ENCODE assay signal across 11 mouse cellular contexts in the genomic region with DNA sequence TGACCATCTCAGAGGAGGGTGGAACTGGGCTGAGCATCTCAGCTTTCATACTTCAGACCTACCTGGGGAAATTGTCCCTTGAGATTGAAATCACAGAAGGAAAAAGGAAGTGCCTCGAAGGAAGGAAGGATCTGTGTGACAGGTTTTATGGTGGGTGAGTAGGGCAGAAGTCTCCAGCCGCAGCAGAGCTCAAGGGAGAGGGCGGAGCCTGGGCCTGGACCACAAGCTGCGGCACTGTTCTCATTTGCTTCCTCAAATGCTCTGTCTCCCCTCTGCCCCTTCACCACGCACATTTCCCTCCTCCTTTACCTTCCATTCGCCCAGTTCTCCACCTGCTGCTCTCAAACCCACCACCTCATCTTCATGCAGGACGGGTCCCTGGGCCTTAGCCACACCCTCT. TPM values are rescaled to one million over a fixed set of nuclear protein-coding genes. Genes with fewer than 3 reads are reported as not detected.
DNase-seq lines count a peak whose midpoint lies in the region; ATAC-seq and TF ChIP-seq lines count a peak whose summit lies in the region.
"Had no signal": no experiment of that assay in that cellular context is flagged by ENCODE, and none has a peak within 500 bp of the region (broad histone marks: within the 10 kb centered on the region; RNA-seq: fewer than 3 reads in every experiment).

No protein-coding gene starts in this region.

- H3K4me3 ChIP-seq in E14TG2a.4 (replicated peaks; ENCODE audit: low read length), result 0 out of 2 replicates have a peak overlapping the region, but pooled peaks have one; percentile 17
- H3K4me3 ChIP-seq: limb, embryonic 15.5 days had no signal

- no peak for TF ChIP-seq CTCF in E14TG2a.4 (conservative IDR thresholded peaks at IDR 0.05; ENCODE audit: low read length)

- H3K27me3 ChIP-seq in E14TG2a.4 (ENCODE audit: insufficient read depth, low read length), result peaks cover 16% of the 10 kb centered on the region; the same call in 1 of the 2 replicates
- H3K27me3 ChIP-seq: limb, embryonic 15.5 days had no signal

- ATAC-seq in megakaryocyte-erythroid progenitor cell, adult 5-6 weeks (replicated peaks; ENCODE audit: low FRiP score, low TSS enrichment, poor library complexity, severe bottlenecking), result peak; percentile 62

- no peaks in the 10 kb centered on the region for H3K36me3 ChIP-seq in E14TG2a.4 (ENCODE audit: insufficient read depth, low read length)
- H3K36me3 ChIP-seq: limb, embryonic 15.5 days had no signal

- H3K9me3 ChIP-seq in E14TG2a.4 (ENCODE audit: low read length), result no peaks in the 10 kb centered on the region
- H3K9me3 ChIP-seq: limb, embryonic 15.5 days had no signal

- peak; percentile 95 for DNase-seq in heart, adult 11 months
- DNase-seq in heart, adult 8-10 months (ENCODE audit: low spot score), result no peak
- peak; percentile 19 for DNase-seq in kidney, postnatal 14 days
- DNase-seq in adrenal gland, adult 2 months, result no peak
- no peak for DNase-seq in left cerebral cortex, adult 9 months (ENCODE audit: low spot score in 2 of 2)
- DNase-seq in gastrocnemius, adult 18-20 months (ENCODE audit: low spot score), result no peak
- DNase-seq: cerebellum, adult 11-12 months; gastrocnemius, postnatal 25 days had no signal

- H3K4me1 ChIP-seq in E14TG2a.4 (replicated peaks; ENCODE audit: low read depth, low read length), result peaks cover 15% of the 10 kb centered on the region; the same call in 1 of the 2 replicates
- H3K4me1 ChIP-seq: limb, embryonic 15.5 days had no signal

RNA-seq across cellular contexts. Expression of a gene that starts 42.2 kb away (rescaled TPM):
- total RNA-seq in heart, adult 8-10 months (2022), result 10 to 100 TPM; 15.1 to 20.0 (median 15.4) TPM
- 36.0 and 55.9 TPM in 2 replicates for total RNA-seq in megakaryocyte-erythroid progenitor cell, adult 5-6 weeks (2014; fragmentation: Nextera tagmentation)
- 33.4 TPM in 2 replicates for total RNA-seq in megakaryocyte-erythroid progenitor cell, adult 5-6 weeks (2017)
- total RNA-seq in adrenal gland, adult 2 months (2021), result 10 to 100 TPM; 53.8 to 70.1 TPM
- 26.4 and 33.9 TPM in 2 replicates for polyA plus RNA-seq in adrenal gland, adult 2 months (2012; rRNA removed)
- total RNA-seq in gastrocnemius, adult 18-20 months (2021), result 1 to 10 TPM; 6.6 to 8.3 TPM

Comparison
In these comparisons a context has a peak if more than half of its experiments do, and no peak if none do; other contexts are left out.
1. DNase-seq: peak in heart, adult 11 months (single experiment) and kidney, postnatal 14 days (single experiment); none in heart, adult 8-10 months (single experiment), adrenal gland, adult 2 months (single experiment), left cerebral cortex, adult 9 months (0 of 2) and gastrocnemius, adult 18-20 months (single experiment).